Mouse (Mus musculus): ENCODE results near the gene Chid1. TPM values are rescaled to one million over a fixed set of nuclear protein-coding genes. Genes with fewer than 3 reads are reported as not detected.
"Not testable (repeated sequence)": the region's sequence is repeated elsewhere in the genome, so short reads cannot be mapped to it uniquely, and the experiment has no call there.

Chid1 gene
- polyA plus RNA-seq, 1 experiment from 2014 or later: 30.2 TPM

DNA sequence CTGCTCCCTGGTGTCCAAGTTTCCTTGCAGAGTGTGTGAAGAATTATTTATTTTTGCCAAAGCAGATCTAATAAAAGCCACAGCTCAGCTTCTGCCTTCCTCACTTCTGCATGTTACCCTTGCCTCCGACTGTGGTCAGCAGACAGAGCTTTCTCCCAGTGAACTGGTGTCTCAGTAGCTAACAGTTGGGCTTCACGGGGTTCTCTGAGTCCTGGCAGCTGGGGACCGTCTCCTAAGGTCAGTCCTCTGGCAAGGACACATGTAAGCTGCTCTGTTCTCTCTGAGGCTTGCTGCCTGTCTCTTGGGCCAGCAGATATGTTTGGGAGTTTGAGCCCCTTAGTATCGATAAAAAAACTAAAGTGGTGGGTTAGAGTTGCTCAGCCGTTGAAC lies 79.7 kb downstream of the Chid1 start:
- no peak overlapping the region for H3K4me3 ChIP-seq
- H3K36me3 ChIP-seq: peaks cover 21% of the 10 kb centered on the region
- no peaks in the 10 kb centered on the region for H3K9me3 ChIP-seq
- no peak for DNase-seq (ENCODE audit: low spot score)
- peaks cover 85% of the 10 kb centered on the region for H3K27me3 ChIP-seq (ENCODE audit: insufficient read depth, poor library complexity, severe bottlenecking)
- 75% methylated on average over 5 of the region's 5 CpGs for WGBS
- peaks cover 64% of the 10 kb centered on the region for H3K4me1 ChIP-seq (replicated peaks)
- no peak overlapping the region for H3K27ac ChIP-seq

DNA sequence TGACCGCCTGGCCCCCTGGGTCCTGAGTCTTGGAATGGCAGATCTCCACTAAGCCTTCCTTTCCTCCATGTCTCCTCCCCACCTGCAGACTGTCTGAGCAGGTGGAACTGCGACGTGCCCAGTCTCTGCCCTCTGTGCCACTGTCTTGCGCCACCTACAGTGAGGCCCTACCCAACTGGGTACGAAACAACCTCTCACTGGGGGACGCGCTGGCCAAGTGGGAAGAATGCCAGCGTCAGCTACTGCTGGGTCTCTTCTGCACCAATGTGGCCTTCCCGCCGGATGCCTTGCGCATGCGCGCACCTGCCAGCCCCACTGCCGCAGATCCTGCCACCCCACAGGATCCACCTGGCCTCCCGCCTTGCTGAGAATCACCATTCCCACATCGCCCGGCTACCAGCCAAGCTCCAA lies 80.4 kb downstream of the Chid1 start:
- no peak for DNase-seq (ENCODE audit: low spot score)
- Histone ChIP-seq H3K27ac (no peak overlapping the region), H3K27me3 (ENCODE audit: insufficient read depth, poor library complexity, severe bottlenecking) (peaks cover 78% of the 10 kb centered on the region), H3K36me3 (peaks cover 21% of the 10 kb centered on the region), H3K9me3 (no peaks in the 10 kb centered on the region), H3K4me1 (replicated peaks) (peaks cover 64% of the 10 kb centered on the region), H3K4me3 (no peak overlapping the region)
- 88% methylated on average over 17 of the region's 17 CpGs for WGBS

DNA sequence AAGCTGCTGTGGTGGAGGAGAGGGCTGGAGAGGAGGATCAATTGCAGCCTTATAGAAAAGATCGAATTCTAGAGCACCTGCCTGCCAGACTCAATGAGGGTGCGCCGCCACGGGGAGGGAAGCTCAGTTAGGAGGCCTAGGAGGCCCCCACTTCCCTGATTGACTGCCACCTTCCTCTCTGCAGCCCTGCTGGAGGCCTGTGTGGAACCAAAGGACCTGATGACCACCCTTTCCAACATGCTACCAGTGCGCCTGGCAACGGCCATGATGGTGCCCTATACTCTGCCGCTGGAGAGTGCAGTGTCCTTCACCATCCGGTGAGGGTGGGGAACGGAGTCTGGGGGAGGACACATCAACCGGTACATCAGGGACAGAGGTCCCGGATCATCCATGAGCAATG lies 81.0 kb downstream of the Chid1 start:
- Histone ChIP-seq H3K4me3 (no peak overlapping the region), H3K27ac (no peak overlapping the region), H3K36me3 (peaks cover 21% of the 10 kb centered on the region), H3K27me3 (ENCODE audit: insufficient read depth, poor library complexity, severe bottlenecking) (peaks cover 71% of the 10 kb centered on the region), H3K4me1 (replicated peaks) (peaks cover 61% of the 10 kb centered on the region), H3K9me3 (no peaks in the 10 kb centered on the region)
- WGBS: 90% methylated on average over 11 of the region's 11 CpGs
- no peak for DNase-seq (ENCODE audit: low spot score)

DNA sequence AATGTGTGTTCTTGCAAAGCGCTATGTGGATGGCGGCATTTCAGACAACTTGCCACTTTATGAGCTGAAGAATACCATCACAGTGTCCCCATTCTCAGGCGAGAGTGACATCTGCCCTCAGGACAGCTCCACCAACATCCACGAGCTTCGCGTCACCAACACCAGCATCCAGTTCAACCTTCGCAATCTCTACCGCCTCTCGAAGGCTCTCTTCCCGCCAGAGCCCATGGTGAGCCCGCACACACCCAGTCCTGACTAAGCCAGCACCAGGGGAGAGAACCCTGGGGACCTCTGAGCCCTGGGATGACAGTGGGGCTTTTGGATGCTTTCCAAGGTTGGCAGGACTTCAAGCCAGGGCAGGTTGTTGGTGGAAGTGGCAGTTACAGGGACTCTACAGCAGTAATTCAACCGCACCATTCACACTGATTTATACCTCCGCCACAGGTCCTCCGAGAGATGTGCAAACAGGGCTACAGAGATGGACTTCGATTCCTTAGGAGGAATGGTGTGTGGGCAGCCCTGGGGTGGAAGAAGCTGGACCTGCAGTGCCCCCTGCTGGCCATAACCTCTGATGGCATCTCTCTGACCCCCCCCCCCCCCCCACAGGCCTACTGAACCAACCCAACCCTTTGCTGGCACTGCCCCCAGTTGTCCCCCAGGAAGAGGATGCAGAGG lies 81.5 kb downstream of the Chid1 start:
- H3K27me3 ChIP-seq (ENCODE audit: insufficient read depth, poor library complexity, severe bottlenecking): peaks cover 66% of the 10 kb centered on the region

DNA sequence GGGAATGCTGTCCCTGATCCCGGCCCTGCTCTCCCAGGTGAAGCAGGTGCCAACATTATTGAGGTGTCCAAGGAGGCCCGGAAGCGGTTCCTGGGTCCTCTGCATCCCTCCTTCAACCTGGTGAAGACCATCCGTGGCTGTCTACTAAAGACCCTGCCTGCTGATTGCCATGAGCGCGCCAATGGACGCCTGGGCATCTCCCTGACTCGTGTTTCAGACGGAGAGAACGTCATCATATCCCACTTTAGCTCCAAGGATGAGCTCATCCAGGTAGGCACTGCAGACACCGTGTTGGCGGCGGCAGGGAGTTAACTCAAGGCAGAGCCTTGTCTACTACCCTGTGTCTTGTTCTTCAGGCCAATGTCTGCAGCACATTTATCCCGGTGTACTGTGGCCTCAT lies 82.4 kb downstream of the Chid1 start:
- H3K27me3 ChIP-seq (ENCODE audit: insufficient read depth, poor library complexity, severe bottlenecking): peaks cover 57% of the 10 kb centered on the region
- DNase-seq (ENCODE audit: low spot score): no peak
- no peaks in the 10 kb centered on the region for H3K9me3 ChIP-seq
- H3K36me3 ChIP-seq: peaks cover 24% of the 10 kb centered on the region
- H3K4me1 ChIP-seq (replicated peaks): peaks cover 50% of the 10 kb centered on the region
- H3K27ac ChIP-seq: no peak overlapping the region
- peak overlapping the region; percentile 80; the same call in 1 of the 2 replicates for H3K4me3 ChIP-seq
- 93% methylated on average over 14 of the region's 14 CpGs for WGBS

More for the DNA sequence above, 81.5 kb downstream of the Chid1 start:
- Histone ChIP-seq H3K9me3 (no peaks in the 10 kb centered on the region), H3K4me1 (replicated peaks) (peaks cover 55% of the 10 kb centered on the region), H3K36me3 (peaks cover 21% of the 10 kb centered on the region), H3K4me3 (no peak overlapping the region), H3K27ac (no peak overlapping the region)
- 79% methylated on average over 15 of the region's 15 CpGs for WGBS
- peak; percentile 55 for DNase-seq (ENCODE audit: low spot score)

DNA sequence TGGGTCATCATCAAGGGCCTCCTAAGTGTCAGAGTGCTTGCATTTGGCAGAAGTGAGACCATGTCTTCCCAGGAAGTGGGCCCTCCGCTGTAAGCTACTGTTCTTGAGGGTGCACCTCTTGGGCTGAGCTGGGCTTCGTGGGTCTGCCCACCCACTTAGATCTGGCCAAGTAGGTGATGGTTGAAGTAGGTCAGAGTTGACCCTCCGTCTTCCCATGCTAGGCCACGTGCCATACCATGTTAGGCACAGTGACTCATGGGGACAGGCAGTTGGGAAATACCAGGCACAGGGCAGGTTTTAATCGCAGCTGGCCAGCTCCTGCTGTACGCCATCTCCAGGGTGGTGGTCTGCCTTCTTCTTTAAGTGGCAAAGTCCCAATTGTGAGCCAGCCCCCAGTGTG lies 82.9 kb downstream of the Chid1 start:
- Histone ChIP-seq H3K27ac (no peak overlapping the region), H3K4me1 (replicated peaks) (peaks cover 45% of the 10 kb centered on the region), H3K27me3 (ENCODE audit: insufficient read depth, poor library complexity, severe bottlenecking) (peaks cover 52% of the 10 kb centered on the region), H3K9me3 (no peaks in the 10 kb centered on the region), H3K4me3 (peak overlapping the region; percentile 80; the same call in 1 of the 2 replicates), H3K36me3 (peaks cover 29% of the 10 kb centered on the region)
- DNase-seq (ENCODE audit: low spot score): no peak
- WGBS: 88% methylated on average over 6 of the region's 6 CpGs

DNA sequence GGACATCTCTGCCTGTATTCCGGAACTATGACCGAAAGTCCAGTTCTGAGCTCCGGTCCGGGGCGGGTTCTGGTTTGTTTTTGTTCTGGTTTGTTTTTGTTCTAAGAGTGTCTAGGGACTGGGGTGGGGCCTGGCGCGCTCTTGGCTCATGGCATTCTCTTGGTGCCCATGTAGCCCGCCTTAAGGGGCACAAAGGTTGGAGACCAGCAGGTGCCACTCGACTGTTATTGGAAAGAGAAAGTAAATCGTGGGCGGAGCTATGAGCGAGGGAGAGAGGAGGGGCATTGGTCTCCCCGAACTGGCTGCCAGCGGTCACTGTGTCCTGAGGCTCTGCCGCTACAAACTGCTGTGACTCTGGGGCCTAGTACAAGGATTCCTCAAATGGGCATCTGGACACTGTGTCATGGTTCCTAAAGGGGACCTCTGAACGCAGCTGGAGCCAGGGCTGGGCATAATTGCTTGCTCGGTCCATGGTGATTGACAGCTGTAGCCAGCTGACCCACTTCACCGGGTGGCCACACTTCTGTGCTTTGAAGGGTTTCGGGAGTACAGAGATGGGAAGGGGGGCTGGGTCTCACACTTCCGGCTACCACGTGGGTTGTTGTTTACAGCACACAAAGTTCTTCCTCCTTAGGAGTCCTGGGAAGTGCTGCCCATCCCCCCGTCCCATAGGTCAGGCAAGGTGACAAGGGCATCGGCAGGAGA lies 83.9 kb downstream of the Chid1 start:
- Histone ChIP-seq H3K27me3 (ENCODE audit: insufficient read depth, poor library complexity, severe bottlenecking) (peaks cover 42% of the 10 kb centered on the region), H3K36me3 (peaks cover 38% of the 10 kb centered on the region), H3K27ac (peak overlapping the region; percentile 87), H3K4me1 (replicated peaks) (peaks cover 35% of the 10 kb centered on the region), H3K4me3 (peak overlapping the region; percentile 80), H3K9me3 (no peaks in the 10 kb centered on the region)
- WGBS: 1% methylated on average over 23 of the region's 23 CpGs
- DNase-seq (ENCODE audit: low spot score): peak; percentile 54

DNA sequence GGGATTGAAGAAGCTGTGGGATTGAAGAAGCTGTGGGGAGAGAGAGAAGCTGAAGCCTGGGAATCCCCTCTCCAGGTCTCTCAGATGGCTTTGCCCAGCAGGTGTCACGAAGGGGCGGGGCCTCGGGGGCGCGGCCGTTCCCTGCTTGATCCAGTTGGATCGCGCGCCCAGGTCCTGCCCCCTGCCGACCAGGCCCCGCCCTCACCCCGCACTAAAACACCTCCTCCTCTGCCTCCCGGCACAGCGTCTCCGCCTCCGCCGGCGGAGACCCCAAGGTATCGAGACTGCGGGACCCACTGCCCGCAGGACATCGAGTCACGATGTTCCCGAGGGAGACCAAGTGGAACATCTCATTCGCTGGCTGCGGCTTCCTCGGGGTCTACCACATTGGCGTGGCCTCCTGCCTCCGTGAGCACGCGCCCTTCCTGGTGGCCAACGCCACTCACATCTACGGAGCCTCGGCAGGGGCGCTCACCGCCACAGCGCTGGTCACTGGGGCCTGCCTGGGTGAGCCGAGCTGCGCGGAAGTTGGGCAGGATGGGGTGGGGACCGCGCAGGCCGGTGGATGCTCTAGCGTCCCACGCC lies 84.6 kb downstream of the Chid1 start, which contains the start of gene Pnpla2:
Gene Pnpla2, plus strand, starts transcription at position 232 of the 585 bp plus-strand sequence.
- Histone ChIP-seq H3K4me1 (replicated peaks) (peaks cover 35% of the 10 kb centered on the region), H3K9me3 (no peaks in the 10 kb centered on the region), H3K36me3 (peaks cover 45% of the 10 kb centered on the region), H3K27me3 (ENCODE audit: insufficient read depth, poor library complexity, severe bottlenecking) (peaks cover 35% of the 10 kb centered on the region), H3K27ac (peak within 1 kb of the TSS; percentile 87), H3K4me3 (peak within 1 kb of the TSS; percentile 80)
- under 1% methylated on average over 45 of the region's 45 CpGs for WGBS
- DNase-seq (ENCODE audit: low spot score): peak; percentile 89

DNA sequence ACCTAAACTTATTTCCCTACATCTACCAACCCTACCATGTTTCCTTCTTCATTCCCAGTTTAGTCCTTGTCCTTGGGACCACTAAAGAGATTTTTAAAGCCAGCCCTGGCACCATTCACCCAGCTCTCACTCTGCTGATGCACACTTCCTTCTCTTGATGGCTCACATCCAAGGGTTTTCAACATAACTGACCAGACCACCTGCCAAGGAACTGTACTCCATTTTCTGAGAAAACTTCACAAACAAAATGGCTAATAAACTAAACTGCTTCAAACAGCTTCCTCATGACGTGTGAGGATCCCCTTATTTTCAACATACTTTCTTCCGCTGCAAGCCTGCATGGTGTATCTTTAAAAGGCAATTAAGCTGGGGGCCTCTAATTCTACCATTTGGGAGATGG lies 86.0 kb downstream of the Chid1 start:
- Histone ChIP-seq H3K4me3 (no peak overlapping the region), H3K4me1 (replicated peaks) (peaks cover 43% of the 10 kb centered on the region), H3K27ac (no peak overlapping the region), H3K36me3 (peaks cover 48% of the 10 kb centered on the region), H3K27me3 (ENCODE audit: insufficient read depth, poor library complexity, severe bottlenecking) (peaks cover 21% of the 10 kb centered on the region), H3K9me3 (no peaks in the 10 kb centered on the region)
- DNase-seq (ENCODE audit: low spot score): no peak
- WGBS: 82% methylated on average over 2 of the region's 2 CpGs

DNA sequence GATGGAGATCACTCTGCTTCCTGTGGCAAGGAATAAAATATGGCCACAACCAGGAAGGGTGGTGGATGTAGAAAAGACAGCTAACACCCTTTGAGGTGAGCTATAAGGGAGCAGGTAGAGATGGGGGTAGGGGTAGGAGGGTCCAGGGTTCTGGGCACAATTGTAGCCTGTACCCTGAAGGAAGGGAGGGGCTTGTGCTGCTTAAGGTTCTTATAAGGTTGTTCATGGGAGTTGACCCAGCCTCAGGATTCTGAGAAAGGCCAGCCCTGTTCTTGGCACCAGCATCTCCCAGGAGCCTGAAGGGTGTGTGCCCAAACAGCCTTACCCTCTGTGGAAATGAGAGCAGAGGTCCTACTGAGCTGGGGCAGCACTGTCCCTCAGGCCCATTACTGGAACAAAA lies 87.7 kb downstream of the Chid1 start:
- no peak overlapping the region for H3K4me3 ChIP-seq
- peaks cover 6% of the 10 kb centered on the region for H3K27me3 ChIP-seq (ENCODE audit: insufficient read depth, poor library complexity, severe bottlenecking)
- no peak overlapping the region for H3K27ac ChIP-seq

DNA sequence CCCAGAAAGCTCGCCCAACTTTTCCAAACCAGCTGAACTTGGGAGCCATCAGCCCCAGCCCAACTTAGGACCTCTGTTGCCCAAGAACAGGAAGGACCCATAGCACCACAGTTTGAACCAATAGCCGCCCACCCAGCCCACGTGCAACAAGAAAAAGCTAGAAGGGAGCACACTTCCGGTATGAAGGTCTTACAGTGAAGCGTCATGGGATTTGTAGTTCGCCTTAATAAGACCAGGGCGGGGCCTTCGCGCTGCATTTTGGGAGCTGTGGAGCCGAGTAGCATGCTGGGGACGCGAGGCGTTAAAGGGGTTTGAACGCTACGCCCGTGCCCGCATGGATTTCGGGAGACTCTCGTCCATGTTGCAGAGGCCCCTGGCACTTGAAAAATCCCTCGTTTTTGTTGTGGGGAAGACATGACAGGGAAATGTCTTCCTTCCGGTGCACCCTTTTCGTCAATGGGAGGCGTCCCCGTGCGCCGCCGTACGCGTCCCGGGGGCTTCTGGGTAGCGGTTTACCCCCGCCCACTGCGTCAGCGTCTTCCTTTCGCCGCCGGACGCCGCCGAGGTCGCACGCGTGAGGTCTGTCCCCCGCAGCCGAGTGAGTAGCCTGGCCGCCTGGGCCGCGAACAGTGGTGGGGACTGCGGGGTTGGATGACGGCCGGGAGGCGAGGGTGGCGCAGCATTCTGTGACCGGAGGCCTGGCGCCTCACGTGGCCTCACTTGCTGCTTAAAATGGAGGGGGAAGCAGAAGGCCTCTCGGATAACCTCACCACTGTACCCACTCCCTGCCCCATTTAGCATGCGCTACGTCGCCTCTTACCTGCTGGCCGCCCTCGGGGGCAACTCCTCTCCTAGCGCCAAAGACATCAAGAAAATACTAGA lies 92.3 kb downstream of the Chid1 start, which contains the start of gene Rplp2:
Gene Rplp2, plus strand, starts transcription at position 261 of the 882 bp plus-strand sequence.
- H3K27ac ChIP-seq: peak within 1 kb of the TSS; percentile 96
- under 1% methylated on average over 63 of the region's 63 CpGs for WGBS
- H3K4me1 ChIP-seq (replicated peaks): peaks cover 36% of the 10 kb centered on the region
- peak within 1 kb of the TSS; percentile 67 for H3K4me3 ChIP-seq
- H3K9me3 ChIP-seq: no peaks in the 10 kb centered on the region
- DNase-seq (ENCODE audit: low spot score): peak; percentile 95
- peaks cover 44% of the 10 kb centered on the region for H3K36me3 ChIP-seq
- H3K27me3 ChIP-seq (ENCODE audit: insufficient read depth, poor library complexity, severe bottlenecking): no peaks in the 10 kb centered on the region

More for the DNA sequence above, 87.7 kb downstream of the Chid1 start:
- H3K36me3 ChIP-seq: peaks cover 43% of the 10 kb centered on the region
- no peak for DNase-seq (ENCODE audit: low spot score)
- H3K9me3 ChIP-seq: no peaks in the 10 kb centered on the region
- H3K4me1 ChIP-seq (replicated peaks): peaks cover 42% of the 10 kb centered on the region

DNA sequence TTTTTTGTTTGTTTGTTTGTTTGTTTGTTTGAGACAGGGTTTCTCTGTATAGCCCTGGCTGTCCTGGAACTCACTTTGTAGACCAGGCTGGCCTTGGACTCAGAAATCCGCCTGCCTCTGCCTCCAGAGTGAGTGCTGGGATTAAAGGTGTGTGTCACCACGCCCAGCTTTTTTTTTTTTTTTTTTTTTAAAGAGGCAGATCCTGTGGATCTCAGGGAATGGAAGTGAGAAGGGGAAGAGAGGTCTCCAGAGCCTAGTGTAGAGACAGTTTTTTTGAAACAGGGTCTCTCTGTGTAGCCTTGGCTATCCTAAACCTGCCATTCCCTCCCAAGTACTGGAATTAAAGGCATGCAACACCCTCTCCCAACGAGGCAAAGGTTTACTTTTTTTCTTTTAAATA lies 93.3 kb downstream of the Chid1 start:
- Histone ChIP-seq H3K4me1 (replicated peaks) (peaks cover 46% of the 10 kb centered on the region), H3K27ac (peak overlapping the region; percentile 96; the same call in 1 of the 2 replicates), H3K36me3 (peaks cover 44% of the 10 kb centered on the region), H3K4me3 (peak overlapping the region; percentile 67; the same call in 1 of the 2 replicates)
- WGBS: 86% methylated on average over 3 of the region's 3 CpGs
- not testable (repeated sequence) for DNase-seq (ENCODE audit: low spot score); H3K9me3 ChIP-seq; H3K27me3 ChIP-seq (ENCODE audit: insufficient read depth, poor library complexity, severe bottlenecking)

All from hindbrain, embryonic 10.5 days (tissue).